Mouse (Mus musculus): ENCODE results near the gene Lgmn. TPM values are rescaled to one million over a fixed set of nuclear protein-coding genes. Genes with fewer than 3 reads are reported as not detected.
A peak's percentile ranks its signal among the peaks of the same experiment; 100 is the strongest.

Gene Lgmn
- total and polyA plus RNA-seq, 2 experiments from 2014 or later, result 94.0 to 118 TPM

- ATAC-seq (ENCODE audit: insufficient read depth, low read depth) (peak; percentile 36), DNase-seq (ENCODE audit: low spot score) (peak; percentile 16)
- no peak overlapping the region for H3K9ac ChIP-seq (replicated peaks; ENCODE audit: low read depth, low read length)
- H3K9me3 ChIP-seq (replicated peaks; ENCODE audit: control insufficient read depth, low read length), result no peaks in the 10 kb centered on the region
- no peaks in the 10 kb centered on the region for H3K27me3 ChIP-seq (ENCODE audit: control insufficient read depth, insufficient read depth, low read length)
- peak overlapping the region; percentile 59 for H3K27ac ChIP-seq (ENCODE audit: low read depth)
- peak overlapping the region; percentile 18; the same call in 1 of the 2 replicates for H3K4me2 ChIP-seq (ENCODE audit: low read depth, low read length)
- 0 out of 2 replicates have a peak, but pooled peaks cover 2% of the 10 kb centered on the region for H3K4me1 ChIP-seq (ENCODE audit: control insufficient read depth, insufficient read depth)
- H3K4me3 ChIP-seq (ENCODE audit: low read depth, low read length), result no peak overlapping the region
- WGBS, result 30% methylated on average over 12 of the region's 12 CpGs
- TF ChIP-seq EP300 (IDR thresholded peaks at IDR 0.05; ENCODE audit: low read depth) (no peak), CTCF (IDR thresholded peaks at IDR 0.05; ENCODE audit: low read depth) (no peak)
- no peaks in the 10 kb centered on the region for H3K36me3 ChIP-seq (replicated peaks; ENCODE audit: control insufficient read depth, insufficient read depth, low read length)
Measured at GRCm38 (mm10) chr12:102432238-102432637, 7.4 kb downstream of the Lgmn start.

DNA sequence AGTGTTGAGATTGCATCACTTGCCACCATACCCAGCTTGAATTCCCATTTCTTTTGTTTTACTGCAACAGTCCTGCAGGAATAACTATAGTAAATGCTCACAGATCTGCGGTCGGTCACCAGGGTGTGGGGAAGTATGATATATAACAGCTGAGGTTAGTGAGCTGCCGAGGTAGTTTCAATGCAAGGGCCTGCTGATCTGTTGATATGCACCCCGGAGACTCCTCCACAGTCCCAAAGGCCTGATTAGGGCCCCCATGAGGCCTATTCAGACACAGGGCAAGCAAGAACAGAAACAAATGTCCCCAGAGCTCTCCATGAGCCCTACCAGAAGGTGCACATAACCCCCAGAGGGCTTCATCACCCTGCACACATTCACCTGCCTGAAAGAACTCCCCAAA lies 9.4 kb downstream of the Lgmn start:
- TF ChIP-seq CTCF (IDR thresholded peaks at IDR 0.05; ENCODE audit: low read depth) (no peak), EP300 (IDR thresholded peaks at IDR 0.05; ENCODE audit: low read depth) (no peak)
- 79% methylated on average over 4 of the region's 4 CpGs for WGBS

GRCm38 (mm10) chr12:102429656-102430055 lies 10.0 kb downstream of the Lgmn start:
- ATAC-seq (ENCODE audit: insufficient read depth, low read depth) (no peak), DNase-seq (ENCODE audit: low spot score) (no peak)
- Histone ChIP-seq H3K27ac (ENCODE audit: low read depth) (no peak overlapping the region), H3K27me3 (ENCODE audit: control insufficient read depth, insufficient read depth, low read length) (no peaks in the 10 kb centered on the region), H3K9me3 (replicated peaks; ENCODE audit: control insufficient read depth, low read length) (no peaks in the 10 kb centered on the region), H3K36me3 (replicated peaks; ENCODE audit: control insufficient read depth, insufficient read depth, low read length) (peaks cover 3% of the 10 kb centered on the region; the same call in 1 of the 2 replicates), H3K4me2 (ENCODE audit: low read depth, low read length) (no peak overlapping the region), H3K4me1 (ENCODE audit: control insufficient read depth, insufficient read depth) (peaks cover 6% of the 10 kb centered on the region), H3K9ac (replicated peaks; ENCODE audit: low read depth, low read length) (no peak overlapping the region), H3K4me3 (ENCODE audit: low read depth, low read length) (no peak overlapping the region)
- 93% methylated on average over 5 of the region's 5 CpGs for whole genome bisulfite sequencing
- no peak for TF ChIP-seq EP300 (IDR thresholded peaks at IDR 0.05; ENCODE audit: low read depth)
- no peak for TF ChIP-seq CTCF (IDR thresholded peaks at IDR 0.05; ENCODE audit: low read depth)

More for the DNA sequence above, 9.4 kb downstream of the Lgmn start:
- Histone ChIP-seq H3K27ac (ENCODE audit: low read depth) (no peak overlapping the region), H3K9me3 (replicated peaks; ENCODE audit: control insufficient read depth, low read length) (no peaks in the 10 kb centered on the region), H3K4me3 (ENCODE audit: low read depth, low read length) (no peak overlapping the region), H3K4me2 (ENCODE audit: low read depth, low read length) (no peak overlapping the region), H3K9ac (replicated peaks; ENCODE audit: low read depth, low read length) (no peak overlapping the region), H3K36me3 (replicated peaks; ENCODE audit: control insufficient read depth, insufficient read depth, low read length) (peaks cover 3% of the 10 kb centered on the region; the same call in 1 of the 2 replicates), H3K27me3 (ENCODE audit: control insufficient read depth, insufficient read depth, low read length) (no peaks in the 10 kb centered on the region), H3K4me1 (ENCODE audit: control insufficient read depth, insufficient read depth) (0 out of 2 replicates have a peak, but pooled peaks cover under 1% of the 10 kb centered on the region)
- no peak for DNase-seq (ENCODE audit: low spot score)
- no peak for ATAC-seq (ENCODE audit: insufficient read depth, low read depth)

- Histone ChIP-seq H3K9me3 (replicated peaks; ENCODE audit: control insufficient read depth, low read length) (no peaks in the 10 kb centered on the region), H3K4me3 (ENCODE audit: low read depth, low read length) (no peak overlapping the region), H3K36me3 (replicated peaks; ENCODE audit: control insufficient read depth, insufficient read depth, low read length) (peaks cover 3% of the 10 kb centered on the region; the same call in 1 of the 2 replicates), H3K27me3 (ENCODE audit: control insufficient read depth, insufficient read depth, low read length) (no peaks in the 10 kb centered on the region), H3K9ac (replicated peaks; ENCODE audit: low read depth, low read length) (no peak overlapping the region), H3K4me2 (ENCODE audit: low read depth, low read length) (no peak overlapping the region), H3K27ac (ENCODE audit: low read depth) (no peak overlapping the region), H3K4me1 (ENCODE audit: control insufficient read depth, insufficient read depth) (peaks cover 18% of the 10 kb centered on the region)
- DNase-seq (ENCODE audit: low spot score) (no peak), ATAC-seq (ENCODE audit: insufficient read depth, low read depth) (peak; percentile 28; the same call in 1 of the 2 replicates)
- 67% methylated on average over 7 of the region's 7 CpGs for WGBS
- TF ChIP-seq EP300 (IDR thresholded peaks at IDR 0.05; ENCODE audit: low read depth) (no peak), CTCF (IDR thresholded peaks at IDR 0.05; ENCODE audit: low read depth) (no peak)
Measured at GRCm38 (mm10) chr12:102426285-102426684, 13.3 kb downstream of the Lgmn start.

DNA sequence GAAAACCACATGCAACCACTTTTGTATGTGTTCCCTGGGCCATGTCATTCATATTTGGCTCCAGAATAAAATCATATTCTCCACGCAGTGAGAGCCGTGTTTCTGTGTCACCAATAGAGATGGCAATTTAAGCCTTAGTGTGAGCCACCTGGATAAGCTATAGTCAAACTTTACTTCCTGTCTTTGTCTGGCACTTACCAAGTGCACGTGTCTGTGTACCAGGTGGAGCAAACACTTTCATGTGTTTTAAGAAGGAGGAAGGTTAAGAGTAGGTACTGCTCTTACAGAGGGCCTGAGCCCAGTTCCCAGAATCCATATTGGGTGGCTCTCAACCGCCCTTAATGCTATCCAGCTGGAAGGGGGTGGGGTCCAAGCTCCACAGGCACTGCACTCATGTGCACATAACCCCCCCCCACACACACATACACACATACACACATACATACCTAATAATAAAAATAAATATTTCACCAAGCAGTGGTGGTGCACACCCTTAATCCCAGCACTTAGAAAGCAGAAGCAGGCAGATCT lies 14.5 kb downstream of the Lgmn start:
- Histone ChIP-seq H3K4me2 (ENCODE audit: low read depth, low read length) (no peak overlapping the region), H3K4me3 (ENCODE audit: low read depth, low read length) (no peak overlapping the region), H3K9me3 (replicated peaks; ENCODE audit: control insufficient read depth, low read length) (no peaks in the 10 kb centered on the region), H3K9ac (replicated peaks; ENCODE audit: low read depth, low read length) (no peak overlapping the region), H3K27me3 (ENCODE audit: control insufficient read depth, insufficient read depth, low read length) (no peaks in the 10 kb centered on the region), H3K27ac (ENCODE audit: low read depth) (no peak overlapping the region), H3K36me3 (replicated peaks; ENCODE audit: control insufficient read depth, insufficient read depth, low read length) (peaks cover 3% of the 10 kb centered on the region; the same call in 1 of the 2 replicates), H3K4me1 (ENCODE audit: control insufficient read depth, insufficient read depth) (peaks cover 26% of the 10 kb centered on the region)
- DNase-seq (ENCODE audit: low spot score) (no peak), ATAC-seq (ENCODE audit: insufficient read depth, low read depth) (no peak)
- 60% methylated on average over 4 of the region's 4 CpGs for WGBS
- TF ChIP-seq EP300 (IDR thresholded peaks at IDR 0.05; ENCODE audit: low read depth) (no peak), CTCF (IDR thresholded peaks at IDR 0.05; ENCODE audit: low read depth) (no peak)

DNA sequence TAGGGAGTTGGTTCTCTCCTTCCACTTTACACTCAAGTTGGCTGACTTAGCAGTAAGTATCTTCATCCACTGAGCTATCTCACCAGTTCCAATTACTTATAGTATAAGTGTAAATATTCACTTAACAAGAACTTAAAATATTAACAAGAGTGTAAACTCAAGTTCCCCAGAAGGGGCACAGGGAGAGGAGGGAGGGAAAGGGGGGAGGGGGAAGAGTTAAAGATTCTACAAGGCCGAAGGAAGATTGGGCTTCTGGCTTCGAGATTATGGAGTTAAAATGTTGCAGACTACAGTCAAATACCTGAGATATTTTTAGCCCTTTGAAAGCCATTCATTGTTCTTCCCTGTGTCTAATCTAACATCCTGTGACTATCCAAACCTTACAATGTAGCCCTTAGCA lies 15.2 kb downstream of the Lgmn start:
- WGBS, result 17% methylated on average over 2 of the region's 2 CpGs
- Histone ChIP-seq H3K9ac (replicated peaks; ENCODE audit: low read depth, low read length) (no peak overlapping the region), H3K4me2 (ENCODE audit: low read depth, low read length) (no peak overlapping the region), H3K27me3 (ENCODE audit: control insufficient read depth, insufficient read depth, low read length) (no peaks in the 10 kb centered on the region), H3K4me1 (ENCODE audit: control insufficient read depth, insufficient read depth) (peaks cover 32% of the 10 kb centered on the region), H3K36me3 (replicated peaks; ENCODE audit: control insufficient read depth, insufficient read depth, low read length) (peaks cover 3% of the 10 kb centered on the region; the same call in 1 of the 2 replicates), H3K4me3 (ENCODE audit: low read depth, low read length) (no peak overlapping the region), H3K9me3 (replicated peaks; ENCODE audit: control insufficient read depth, low read length) (no peaks in the 10 kb centered on the region), H3K27ac (ENCODE audit: low read depth) (no peak overlapping the region)
- TF ChIP-seq EP300 (IDR thresholded peaks at IDR 0.05; ENCODE audit: low read depth), result no peak
- TF ChIP-seq CTCF (IDR thresholded peaks at IDR 0.05; ENCODE audit: low read depth), result no peak
- DNase-seq (ENCODE audit: low spot score) (no peak), ATAC-seq (ENCODE audit: insufficient read depth, low read depth) (no peak)
